Mouse (Mus musculus) neural tube, embryonic 13.5 days (tissue): Measurements from ENCODE around the gene Nars2. TPM values are rescaled to one million over a fixed set of nuclear protein-coding genes. Genes with fewer than 3 reads are reported as not detected.
"Not testable (repeated sequence)": the region's sequence is repeated elsewhere in the genome, so short reads cannot be mapped to it uniquely, and the experiment has no call there.

ENCODE experiments used
- ATAC-seq: fragments of 200-750 bp; cut with Nextera tagmentation; 2 replicates; pipeline ENCODE4 v1.8.0; 2017; ENCODE audit warnings: low read depth, mild to moderate bottlenecking, moderate TSS enrichment, moderate library complexity
- H3K27ac ChIP-seq: fragments of 300-500 bp; sonication (generic); replicated peaks from 2 replicates; pipeline ENCODE4 v1.5.1; 2015; ENCODE audit warnings: moderate library complexity, mild to moderate bottlenecking, inconsistent platforms
- H3K27me3 ChIP-seq: fragments of 300-500 bp; sonication (generic); 2 replicates; pipeline ENCODE4 v1.6.1; 2015; ENCODE audit warnings: mild to moderate bottlenecking, inconsistent platforms
- H3K36me3 ChIP-seq: fragments of 300-500 bp; sonication (generic); 2 replicates; pipeline ENCODE4 v1.6.1; 2015; ENCODE audit warnings: mild to moderate bottlenecking, inconsistent platforms
- H3K4me1 ChIP-seq: fragments of 300-500 bp; sonication (generic); replicated peaks from 2 replicates; pipeline ENCODE4 v1.6.1; 2015; ENCODE audit warnings: inconsistent platforms
- H3K4me2 ChIP-seq: fragments of 300-500 bp; sonication (generic); 2 replicates; pipeline ENCODE4 v1.6.1; 2015; ENCODE audit warnings: inconsistent platforms, mild to moderate bottlenecking, moderate library complexity
- H3K4me3 ChIP-seq: fragments of 300-500 bp; sonication (generic); 2 replicates; pipeline ENCODE4 v1.5.1; 2015; ENCODE audit warnings: mild to moderate bottlenecking, inconsistent platforms
- H3K9ac ChIP-seq: fragments of 300-500 bp; sonication (generic); 2 replicates; pipeline ENCODE4 v1.6.1; 2015; ENCODE audit warnings: moderate library complexity, mild to moderate bottlenecking, inconsistent platforms
- H3K9me3 ChIP-seq: fragments of 300-500 bp; sonication (generic); 2 replicates; pipeline ENCODE4 v1.6.1; 2016; ENCODE audit warnings: inconsistent platforms
- WGBS: fragments of 180-500 bp; shearing (Covaris S2); methylation state at CpG from one replicate; pipeline ENCODE4 v1.1.7; 2015; 5-methylcytosine and 5-hydroxymethylcytosine counted together
- polyA plus RNA-seq: library from polyadenylated mRNA; unstranded; fragments of >200 nt; fragmentation: Nextera tagmentation; extraction: Ambion mirVana; gene quantifications from 2 replicates; pipeline ENCODE4 v1.2.1, GENCODE M21; 2015

Gene Nars2
- polyA plus RNA-seq, 1 experiment from 2014 or later, result 19.1 TPM

GRCm38 (mm10) chr7:96915452-96916105 lies 35.7 kb upstream of the Nars2 start:
- H3K4me2 ChIP-seq, result no peak overlapping the region
- WGBS, result 4% methylated on average over 2 of the region's 2 CpGs
- peaks cover 9% of the 10 kb centered on the region; the same call in 1 of the 2 replicates for H3K27me3 ChIP-seq
- no peak overlapping the region for H3K9ac ChIP-seq
- no peak overlapping the region for H3K4me3 ChIP-seq
- peaks cover 3% of the 10 kb centered on the region for H3K4me1 ChIP-seq
- H3K27ac ChIP-seq, result no peak overlapping the region
- peak; percentile 45; the same call in 1 of the 2 replicates for ATAC-seq
- H3K36me3 ChIP-seq, result no peaks in the 10 kb centered on the region
- no peaks in the 10 kb centered on the region for H3K9me3 ChIP-seq

GRCm38 (mm10) chr7:96920447-96921095 lies 30.7 kb upstream of the Nars2 start:
- H3K27me3 ChIP-seq, result no peaks in the 10 kb centered on the region
- H3K9me3 ChIP-seq, result no peaks in the 10 kb centered on the region
- 34% methylated on average over 7 of the region's 7 CpGs for WGBS
- H3K4me2 ChIP-seq, result no peak overlapping the region
- no peak overlapping the region for H3K4me3 ChIP-seq
- H3K36me3 ChIP-seq, result no peaks in the 10 kb centered on the region
- H3K4me1 ChIP-seq, result no peaks in the 10 kb centered on the region
- no peak for ATAC-seq
- no peak overlapping the region for H3K9ac ChIP-seq
- no peak overlapping the region for H3K27ac ChIP-seq

- Histone ChIP-seq H3K27ac (no peak overlapping the region), H3K9me3 (no peaks in the 10 kb centered on the region), H3K27me3 (no peaks in the 10 kb centered on the region), H3K4me1 (no peaks in the 10 kb centered on the region), H3K9ac (no peak overlapping the region), H3K4me2 (no peak overlapping the region), H3K36me3 (no peaks in the 10 kb centered on the region), H3K4me3 (no peak overlapping the region)
- no peak for ATAC-seq
- 94% methylated on average over 2 of the region's 2 CpGs for whole genome bisulfite sequencing
Measured at GRCm38 (mm10) chr7:96922927-96923326, 28.4 kb upstream of the Nars2 start.

GRCm38 (mm10) chr7:96943715-96944377 lies 7.5 kb upstream of the Nars2 start:
- WGBS, result 73% methylated on average over 5 of the region's 5 CpGs
- H3K9me3 ChIP-seq, result no peaks in the 10 kb centered on the region
- H3K27me3 ChIP-seq, result no peaks in the 10 kb centered on the region
- ATAC-seq, result no peak
- no peaks in the 10 kb centered on the region for H3K4me1 ChIP-seq
- H3K9ac ChIP-seq, result no peak overlapping the region
- no peak overlapping the region for H3K27ac ChIP-seq
- no peak overlapping the region for H3K4me2 ChIP-seq
- H3K36me3 ChIP-seq, result no peaks in the 10 kb centered on the region
- H3K4me3 ChIP-seq, result no peak overlapping the region

- not testable (repeated sequence) for H3K4me1 ChIP-seq, H3K27ac ChIP-seq, H3K4me2 ChIP-seq, H3K36me3 ChIP-seq, ATAC-seq, H3K9ac ChIP-seq, H3K27me3 ChIP-seq, H3K9me3 ChIP-seq, H3K4me3 ChIP-seq
- WGBS, result 86% methylated on average over 8 of the region's 8 CpGs
Measured at GRCm38 (mm10) chr7:96946501-96946900, 4.8 kb upstream of the Nars2 start.

- Histone ChIP-seq H3K4me3 (peak overlapping the region; percentile 70), H3K27ac (peak overlapping the region; percentile 85; the same call in 1 of the 2 replicates), H3K9ac (peak overlapping the region; percentile 87), H3K4me2 (peak overlapping the region; percentile 76), H3K9me3 (no peaks in the 10 kb centered on the region), H3K36me3 (peaks cover 2% of the 10 kb centered on the region), H3K4me1 (peaks cover 16% of the 10 kb centered on the region), H3K27me3 (no peaks in the 10 kb centered on the region)
- 35% methylated on average over 5 of the region's 5 CpGs for WGBS
- ATAC-seq, result no peak
Measured at GRCm38 (mm10) chr7:96952094-96952493, 789 bp downstream of the Nars2 start.

- 95% methylated on average over 5 of the region's 5 CpGs for WGBS
- Histone ChIP-seq H3K27ac (no peak overlapping the region), H3K27me3 (no peaks in the 10 kb centered on the region), H3K4me1 (no peaks in the 10 kb centered on the region), H3K9me3 (no peaks in the 10 kb centered on the region), H3K36me3 (peaks cover 42% of the 10 kb centered on the region), H3K4me3 (no peak overlapping the region), H3K4me2 (no peak overlapping the region), H3K9ac (no peak overlapping the region)
- no peak for ATAC-seq
Measured at GRCm38 (mm10) chr7:96959168-96959567, 7.9 kb downstream of the Nars2 start.

- H3K9me3 ChIP-seq, result no peaks in the 10 kb centered on the region
- H3K4me2 ChIP-seq, result no peak overlapping the region
- WGBS, result 27% methylated on average over 3 of the region's 3 CpGs
- H3K27me3 ChIP-seq, result no peaks in the 10 kb centered on the region
- no peak overlapping the region for H3K4me3 ChIP-seq
- H3K36me3 ChIP-seq, result peaks cover 4% of the 10 kb centered on the region; the same call in 1 of the 2 replicates
- H3K4me1 ChIP-seq, result peaks cover 10% of the 10 kb centered on the region
- no peak for ATAC-seq
- no peak overlapping the region for H3K27ac ChIP-seq
- no peak overlapping the region for H3K9ac ChIP-seq
Measured at GRCm38 (mm10) chr7:96967188-96967587, 15.9 kb downstream of the Nars2 start.

GRCm38 (mm10) chr7:96970359-96970758 lies 19.1 kb downstream of the Nars2 start:
- Histone ChIP-seq H3K4me1 (peaks cover 10% of the 10 kb centered on the region), H3K4me3 (no peak overlapping the region), H3K27me3 (no peaks in the 10 kb centered on the region), H3K36me3 (no peaks in the 10 kb centered on the region), H3K9ac (no peak overlapping the region), H3K27ac (no peak overlapping the region), H3K4me2 (no peak overlapping the region), H3K9me3 (no peaks in the 10 kb centered on the region)
- peak; percentile 59; the same call in 1 of the 2 replicates for ATAC-seq
- WGBS, result 37% methylated on average over 1 of the region's 1 CpGs

- Histone ChIP-seq H3K36me3 (no peaks in the 10 kb centered on the region), H3K9ac (peak overlapping the region; percentile 45; the same call in 1 of the 2 replicates), H3K27ac (no peak overlapping the region), H3K4me2 (peak overlapping the region; percentile 3; the same call in 1 of the 2 replicates), H3K27me3 (no peaks in the 10 kb centered on the region), H3K9me3 (no peaks in the 10 kb centered on the region), H3K4me3 (no peak overlapping the region), H3K4me1 (peaks cover 13% of the 10 kb centered on the region)
- WGBS, result 69% methylated on average over 21 of the region's 21 CpGs
- no peak for ATAC-seq
Measured at GRCm38 (mm10) chr7:96971027-96971996, 20.0 kb downstream of the Nars2 start.

- Histone ChIP-seq H3K27me3 (no peaks in the 10 kb centered on the region), H3K9me3 (no peaks in the 10 kb centered on the region), H3K9ac (no peak overlapping the region), H3K4me3 (no peak overlapping the region), H3K4me2 (no peak overlapping the region), H3K27ac (no peak overlapping the region), H3K4me1 (peaks cover 8% of the 10 kb centered on the region), H3K36me3 (no peaks in the 10 kb centered on the region)
- no peak for ATAC-seq
- 62% methylated on average over 8 of the region's 8 CpGs for WGBS
Measured at GRCm38 (mm10) chr7:96972138-96972904, 21.0 kb downstream of the Nars2 start.
